Mouse (Mus musculus) layer of hippocampus, adult 6 months (tissue): ENCODE results near the gene Tox4. TPM values are rescaled to one million over a fixed set of nuclear protein-coding genes. Genes with fewer than 3 reads are reported as not detected.

Source experiments
- long read RNA-seq, 2 experiments: library from polyadenylated mRNA; unstranded; transcript quantifications; one replicate each; pipeline ENCODE4 v2.0.0; 2019 to 2020
- polyA plus RNA-seq: library from polyadenylated mRNA; unstranded; fragments of <200 nt; fragmentation: Nextera tagmentation; gene quantifications from 2 replicates; pipeline ENCODE4 v1.2.3, GENCODE M21; 2021

Tox4 gene
- 40.8 and 44.9 TPM in 2 replicates for polyA plus RNA-seq
- long read RNA-seq, experiment 1, full-length matches to known transcripts, result 1 of 58 reads
- long read RNA-seq, experiment 1, partial matches to known transcripts, result 51 of 58 reads
- long read RNA-seq, experiment 1, other reads (novel, unspliced or antisense), result 6 of 58 reads
- long read RNA-seq, experiment 2, full-length matches to known transcripts, result 10 of 444 reads
- long read RNA-seq, experiment 2, partial matches to known transcripts, result 423 of 444 reads
- long read RNA-seq, experiment 2, other reads (novel, unspliced or antisense), result 11 of 444 reads

GRCm38 (mm10) chr14:52278932-52279746 lies at the start of gene Tox4, which contains the start of gene Rab2b:
Gene Tox4, plus strand, starts transcription at chr14:52279146.
Gene Rab2b, minus strand, starts transcription at chr14:52279545.

DNA sequence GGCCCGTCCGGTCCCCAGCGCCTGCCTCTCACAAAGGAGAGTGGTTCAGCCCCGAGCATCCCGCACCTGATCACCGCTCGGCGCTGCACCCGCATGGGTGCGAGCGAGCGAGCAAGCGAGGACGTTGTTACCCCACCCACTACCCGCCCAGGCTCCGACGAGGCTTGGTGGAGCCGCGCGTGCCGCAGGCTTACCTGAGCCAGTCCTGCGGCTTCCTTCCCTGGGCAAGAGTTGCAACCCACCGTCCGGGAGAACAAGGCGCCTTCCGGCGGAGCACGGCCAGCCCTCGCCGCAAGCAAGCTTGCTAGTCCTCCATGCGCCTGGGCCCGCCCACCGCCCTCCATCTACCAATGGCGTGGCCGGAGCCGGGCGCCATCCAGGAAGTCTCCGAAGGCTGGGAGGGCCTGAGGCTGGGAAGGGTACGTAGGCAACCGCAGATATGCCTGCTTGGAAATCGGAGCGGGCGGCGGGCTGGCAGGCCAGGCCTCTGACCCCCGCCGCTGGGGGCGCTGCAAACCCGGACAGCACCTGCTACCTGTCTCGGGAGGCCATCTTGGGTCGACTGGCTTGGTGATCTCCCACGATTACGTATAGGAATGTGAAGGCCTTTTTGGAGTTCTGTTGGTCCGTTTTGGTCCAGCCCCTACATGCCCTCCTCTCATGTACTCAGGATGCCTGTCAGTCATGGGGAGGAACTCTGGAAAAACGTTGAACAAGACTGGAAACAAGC lies 21.3 kb upstream of the Tox4 start, which contains the start of gene Chd8:
Gene Chd8 (minus strand): TSS at position 297 of the 730 bp plus-strand sequence.

DNA sequence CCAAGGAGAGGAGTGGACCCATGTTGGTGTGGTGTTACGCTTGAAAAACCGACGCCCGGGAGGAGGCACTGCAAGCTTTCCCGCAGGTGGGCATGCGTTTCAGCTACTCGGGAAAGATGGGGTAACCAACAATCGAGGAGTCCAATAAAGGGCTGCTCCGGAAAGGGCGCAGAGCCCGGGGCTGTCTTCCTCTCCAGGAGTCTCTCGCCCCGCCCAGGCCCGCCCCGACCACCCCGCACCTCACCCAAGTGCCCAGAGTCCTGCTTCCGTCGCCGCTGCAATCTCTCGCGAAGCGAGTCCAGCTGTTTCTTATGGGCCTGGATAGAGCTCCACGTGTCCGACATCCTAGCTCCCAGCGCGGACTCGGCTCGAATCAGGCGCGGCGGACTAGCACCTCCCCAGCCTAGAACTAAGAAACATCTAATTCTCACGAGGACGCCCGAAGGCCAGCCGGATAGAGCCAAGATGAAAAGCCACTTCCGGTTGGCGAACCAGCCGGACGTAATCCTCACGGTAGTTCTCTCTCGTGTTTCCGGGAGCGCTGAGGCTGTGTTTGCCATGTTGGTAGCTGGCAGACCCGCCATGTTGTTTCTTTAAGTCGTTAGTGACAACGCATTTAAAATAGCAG lies 25.8 kb downstream of the Tox4 start, which contains the start of gene Mettl3:
Gene Mettl3 (minus strand): TSS at position 485 of the 628 bp plus-strand sequence.

DNA sequence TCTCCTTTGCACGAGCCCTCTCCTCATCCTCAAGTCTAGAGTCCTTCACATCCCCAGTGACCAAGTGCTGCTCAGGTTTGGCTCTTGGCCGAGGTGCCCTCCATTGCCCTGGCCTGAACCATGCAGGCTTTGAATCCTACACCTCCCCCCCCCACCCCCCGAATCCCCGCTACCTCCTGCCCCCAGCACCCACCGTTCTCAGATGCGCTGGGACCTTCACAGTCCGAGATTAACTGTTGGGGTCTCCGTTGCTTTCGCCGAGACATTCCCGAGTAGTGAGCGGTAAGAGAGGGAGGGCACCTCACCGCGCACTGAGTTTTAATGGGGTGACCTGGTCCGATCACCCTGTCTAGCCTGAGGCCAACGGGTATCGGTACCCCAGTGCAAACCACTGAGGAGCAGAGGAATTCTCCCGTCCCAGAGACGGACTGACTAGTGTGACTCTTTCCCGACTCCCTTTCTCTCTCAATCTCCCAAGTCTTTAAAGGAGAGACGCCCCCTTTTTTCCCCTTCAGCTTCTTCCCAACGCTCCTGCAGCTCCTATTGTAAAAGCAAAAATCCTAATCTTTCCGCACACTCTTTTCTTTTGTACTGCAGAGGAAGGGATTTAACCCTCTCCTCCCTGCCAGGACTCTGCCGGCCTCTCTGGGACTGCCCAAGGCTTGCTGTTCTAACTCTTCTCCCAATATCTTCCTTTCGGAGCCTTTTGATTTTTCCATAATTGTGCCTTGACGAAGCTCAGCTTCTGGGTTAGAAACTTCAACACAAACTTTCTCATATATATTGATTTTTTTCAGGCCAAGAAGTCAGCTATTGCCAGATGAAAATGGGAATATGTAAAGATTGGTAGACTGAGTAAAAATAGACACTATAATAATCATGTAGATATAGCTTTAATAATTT lies 49.2 kb downstream of the Tox4 start, which contains the start of gene Sall2:
Gene Sall2 (minus strand): TSS at position 853 of the 903 bp plus-strand sequence.

Other genes starting within 250 kb of the Tox4 start
- gene Olfr221, start 236.7 kb upstream of the Tox4 start, polyA plus RNA-seq, result not detected in 2 replicates
- gene Hnrnpc, start 175.1 kb upstream of the Tox4 start, polyA plus RNA-seq, result 155 and 157 TPM in 2 replicates
- gene Rpgrip1, start 168.4 kb upstream of the Tox4 start, polyA plus RNA-seq, result 88.3 and 128 TPM in 2 replicates
- 15.3 and 19.1 TPM in 2 replicates for gene Supt16, start 81.7 kb upstream of the Tox4 start, polyA plus RNA-seq
- gene Chd8, start 21.4 kb upstream of the Tox4 start, polyA plus RNA-seq, result 4.4 and 5.5 TPM in 2 replicates
- gene Rab2b, start 399 bp downstream of the Tox4 start, polyA plus RNA-seq, result 26.9 and 28.1 TPM in 2 replicates
- gene Mettl3, start 26.0 kb downstream of the Tox4 start, polyA plus RNA-seq, result 20.4 and 23.3 TPM in 2 replicates
- gene Sall2, start 49.6 kb downstream of the Tox4 start, polyA plus RNA-seq, result 7.0 and 8.6 TPM in 2 replicates
- gene Olfr1513, start 77.3 kb downstream of the Tox4 start, polyA plus RNA-seq, result not detected in 2 replicates
- not detected in 2 replicates for gene Olfr1512, start 100.0 kb downstream of the Tox4 start, polyA plus RNA-seq
- not detected in 2 replicates for gene Olfr1511, start 118.2 kb downstream of the Tox4 start, polyA plus RNA-seq
- gene Olfr1510, start 135.2 kb downstream of the Tox4 start, polyA plus RNA-seq, result not detected in 2 replicates
- gene Olfr1509, start 163.8 kb downstream of the Tox4 start, polyA plus RNA-seq, result not detected in 2 replicates
- gene Olfr1508, start 188.3 kb downstream of the Tox4 start, polyA plus RNA-seq, result not detected in 2 replicates
- 0.88 TPM in 1 of 2 replicates, not detected in the other for gene Olfr1507, start 216.6 kb downstream of the Tox4 start, polyA plus RNA-seq